Mouse (Mus musculus) kidney, adult 2 months (tissue): Measurements from ENCODE around the gene Mecr. TPM values are rescaled to one million over a fixed set of nuclear protein-coding genes. Genes with fewer than 3 reads are reported as not detected.

Experiments used
- DNase-seq: peaks from one replicate; pipeline ENCODE4 v3.0.0; 2021
- H3K27ac ChIP-seq: fragments of 200-500 bp; 2 replicates; pipeline ENCODE4 v1.5.1; 2012; ENCODE audit warnings: low read depth, low read length, control low read depth, inconsistent platforms; ENCODE audit not compliant: insufficient read depth
- H3K27me3 ChIP-seq: fragments of 200-500 bp; replicated peaks from 2 replicates; pipeline ENCODE4 v1.6.1; 2012; ENCODE audit warnings: mild to moderate bottlenecking, moderate library complexity, low read length, inconsistent platforms; ENCODE audit not compliant: control insufficient read depth, insufficient read depth
- H3K36me3 ChIP-seq: fragments of 200-500 bp; 2 replicates; pipeline ENCODE4 v1.6.1; 2012; ENCODE audit warnings: mild to moderate bottlenecking, moderate library complexity, low read length, inconsistent platforms; ENCODE audit not compliant: control insufficient read depth, insufficient read depth
- H3K4me1 ChIP-seq: fragments of 200-500 bp; 2 replicates; pipeline ENCODE4 v1.6.1; 2011; ENCODE audit warnings: low read length; ENCODE audit not compliant: control insufficient read depth, insufficient read depth
- H3K4me3 ChIP-seq: fragments of 200-500 bp; 2 replicates; pipeline ENCODE4 v1.5.1; 2011; ENCODE audit warnings: mild to moderate bottlenecking, low read depth, low read length, control low read depth; ENCODE audit not compliant: insufficient read depth
- CTCF ChIP-seq: fragments of 200-500 bp; conservative IDR thresholded peaks from 2 replicates; pipeline ENCODE4 v1.5.1; 2011; ENCODE audit warnings: low read depth, mild to moderate bottlenecking, control low read depth, low read length, moderate library complexity, mixed read lengths; ENCODE audit not compliant: insufficient read depth, insufficient read length
- POLR2A ChIP-seq: fragments of 200-500 bp; IDR thresholded peaks from one replicate; pipeline ENCODE4 v1.6.1; 2011; ENCODE audit warnings: low read depth, low read length, control low read depth
- WGBS: fragments of 180-500 bp; shearing (Covaris S2); methylation state at CpG from one replicate; pipeline ENCODE4 v1.1.7; 2018; 5-methylcytosine and 5-hydroxymethylcytosine counted together
- polyA plus RNA-seq: library from polyadenylated mRNA; depleted of rRNA; stranded (reverse); fragments of >200 nt; gene quantifications from 2 replicates; pipeline ENCODE4 v1.2.3, GENCODE M21; 2012

Gene Mecr
- polyA plus RNA-seq, 1 experiment = 64.5 TPM

DNA sequence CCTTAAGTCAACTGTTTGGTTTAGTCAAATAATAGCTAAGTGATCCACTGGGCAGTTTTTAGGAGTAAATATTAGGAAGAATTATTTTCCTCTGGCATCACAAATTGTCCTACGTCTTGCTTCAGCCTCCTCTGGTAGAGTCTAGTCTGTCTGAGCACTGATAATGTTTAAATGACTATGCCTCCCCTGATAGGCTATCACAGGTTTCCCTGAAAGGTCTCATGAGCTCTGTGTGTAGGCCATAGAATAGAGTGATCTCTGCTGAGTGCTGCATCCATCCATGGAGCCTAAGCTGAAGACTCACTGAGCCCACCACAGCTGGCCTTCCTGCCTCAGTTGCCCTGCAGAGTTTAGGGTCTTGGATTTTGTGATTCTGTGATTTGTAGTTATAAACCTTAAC, 45.3 kb downstream of the Mecr start:
- Histone ChIP-seq H3K27me3 (no peaks in the 10 kb centered on the region), H3K4me1 (peaks cover 38% of the 10 kb centered on the region), H3K36me3 (peaks cover 9% of the 10 kb centered on the region), H3K4me3 (no peak overlapping the region), H3K27ac (no peak overlapping the region)
- 53% methylated on average over 1 of the region's 1 CpGs for WGBS
- TF ChIP-seq POLR2A = no peak
- no peak for TF ChIP-seq CTCF
- no peak for DNase-seq

DNA sequence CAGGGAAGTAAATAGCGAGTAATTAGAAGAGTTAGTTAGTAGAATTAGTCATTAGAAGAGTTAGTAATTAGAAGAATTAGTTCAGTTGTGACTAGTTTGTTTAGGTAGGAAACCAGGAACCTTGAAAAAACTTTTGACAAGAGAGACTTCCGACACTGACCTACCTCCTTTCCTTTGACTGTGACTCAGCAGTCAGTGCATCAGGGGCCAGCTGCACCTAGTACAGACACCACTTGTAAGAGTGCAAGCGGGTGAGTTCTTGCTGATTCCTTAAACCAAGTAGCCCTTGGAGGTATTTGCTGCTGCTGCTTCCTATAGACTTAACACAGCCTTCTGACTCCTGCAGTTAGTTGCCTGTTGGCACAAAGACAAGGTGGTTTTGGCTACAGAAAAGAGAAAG, 47.4 kb downstream of the Mecr start:
- DNase-seq = no peak
- H3K36me3 ChIP-seq = peaks cover 13% of the 10 kb centered on the region
- H3K4me1 ChIP-seq = peaks cover 21% of the 10 kb centered on the region; the same call in 1 of the 2 replicates
- H3K27ac ChIP-seq = no peak overlapping the region
- no peak for TF ChIP-seq CTCF
- no peak for TF ChIP-seq POLR2A
- H3K4me3 ChIP-seq = no peak overlapping the region
- 70% methylated on average over 3 of the region's 3 CpGs for WGBS
- H3K27me3 ChIP-seq = no peaks in the 10 kb centered on the region

DNA sequence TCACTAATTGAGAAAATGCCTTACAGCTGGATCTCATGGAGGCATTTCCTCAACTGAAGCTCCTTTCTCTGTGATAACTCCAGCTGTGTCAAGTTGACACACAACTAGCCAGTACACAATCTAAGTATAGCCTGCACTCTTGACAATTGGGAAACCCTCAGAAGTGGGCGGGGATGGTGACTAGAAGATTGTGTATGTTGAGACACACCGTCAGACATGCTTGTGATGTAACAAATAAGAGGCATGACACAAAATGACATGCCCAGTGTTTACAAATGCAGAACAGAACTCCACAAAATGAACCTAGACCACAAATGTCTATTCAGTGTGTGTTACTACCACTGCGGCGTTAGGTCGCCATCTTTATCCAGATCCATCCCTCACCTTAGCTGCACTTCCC, 53.8 kb downstream of the Mecr start:
- H3K4me3 ChIP-seq = no peak overlapping the region
- H3K4me1 ChIP-seq = peaks cover 9% of the 10 kb centered on the region
- peaks cover 17% of the 10 kb centered on the region for H3K36me3 ChIP-seq
- H3K27me3 ChIP-seq = no peaks in the 10 kb centered on the region
- H3K27ac ChIP-seq = peak overlapping the region; percentile 80
- no peak for DNase-seq
- no peak for TF ChIP-seq CTCF
- TF ChIP-seq POLR2A = no peak
- WGBS = 97% methylated on average over 5 of the region's 5 CpGs

DNA sequence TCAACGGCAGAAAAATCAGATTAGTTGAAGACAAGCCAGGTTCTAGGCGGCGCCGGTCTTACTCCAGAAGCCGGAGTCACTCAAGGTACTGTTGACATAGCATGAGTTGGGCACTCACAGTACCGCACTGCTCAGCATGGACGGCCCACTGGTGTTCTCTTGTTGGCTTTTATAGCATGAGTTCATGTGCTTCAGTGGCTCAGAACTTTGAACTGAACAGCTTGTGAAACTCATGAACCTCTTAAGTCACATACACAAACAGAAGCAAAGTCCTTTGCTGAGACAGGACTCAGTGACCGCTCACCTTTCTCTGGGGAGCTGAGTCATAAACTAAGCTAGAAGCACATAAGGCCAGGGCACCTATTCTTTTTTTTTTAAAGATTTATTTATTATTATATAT, 54.5 kb downstream of the Mecr start:
- WGBS = 67% methylated on average over 8 of the region's 8 CpGs
- TF ChIP-seq POLR2A (no peak), CTCF (no peak)
- peak; percentile 89 for DNase-seq
- Histone ChIP-seq H3K27me3 (no peaks in the 10 kb centered on the region), H3K4me3 (no peak overlapping the region), H3K36me3 (peaks cover 13% of the 10 kb centered on the region), H3K27ac (peak overlapping the region; percentile 80), H3K4me1 (peaks cover 9% of the 10 kb centered on the region)

DNA sequence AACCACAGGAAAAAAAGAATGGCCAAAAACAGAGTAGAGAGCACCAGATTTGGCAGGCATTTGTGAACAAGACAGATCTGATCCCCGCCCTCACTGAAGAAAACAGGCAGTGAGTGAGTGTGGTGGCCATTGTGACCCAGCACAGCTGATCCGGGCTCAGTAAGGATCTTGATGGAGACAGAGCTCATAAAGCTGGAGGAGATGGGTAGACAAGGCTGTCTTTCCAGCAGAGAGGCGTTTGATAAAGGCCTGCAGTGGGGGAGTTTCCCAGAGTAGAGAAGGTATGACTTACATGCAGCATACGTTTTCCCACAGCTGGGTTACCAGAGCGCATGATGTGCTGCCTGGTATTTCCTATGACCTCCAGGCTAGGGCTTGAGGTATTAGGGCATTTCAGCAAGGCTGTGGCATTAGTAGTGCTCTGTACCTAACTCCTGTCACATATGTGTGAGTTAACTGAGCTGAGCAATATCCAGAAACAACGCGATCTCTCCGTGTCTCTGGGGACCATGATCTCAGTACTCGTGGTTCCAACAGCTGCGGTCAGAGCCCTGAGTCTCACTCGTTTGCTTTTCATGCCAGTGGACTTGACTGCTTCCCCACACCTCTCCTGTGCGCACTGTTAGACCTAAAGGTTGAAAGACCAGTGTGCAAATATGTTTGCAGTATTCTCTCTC, 55.4 kb downstream of the Mecr start:
- H3K4me1 ChIP-seq = peaks cover 9% of the 10 kb centered on the region
- TF ChIP-seq CTCF = no peak
- TF ChIP-seq POLR2A = no peak
- H3K36me3 ChIP-seq = peaks cover 11% of the 10 kb centered on the region
- no peak for DNase-seq
- H3K4me3 ChIP-seq = no peak overlapping the region
- H3K27me3 ChIP-seq = no peaks in the 10 kb centered on the region
- H3K27ac ChIP-seq = peak overlapping the region; percentile 56
- WGBS = 68% methylated on average over 12 of the region's 12 CpGs

DNA sequence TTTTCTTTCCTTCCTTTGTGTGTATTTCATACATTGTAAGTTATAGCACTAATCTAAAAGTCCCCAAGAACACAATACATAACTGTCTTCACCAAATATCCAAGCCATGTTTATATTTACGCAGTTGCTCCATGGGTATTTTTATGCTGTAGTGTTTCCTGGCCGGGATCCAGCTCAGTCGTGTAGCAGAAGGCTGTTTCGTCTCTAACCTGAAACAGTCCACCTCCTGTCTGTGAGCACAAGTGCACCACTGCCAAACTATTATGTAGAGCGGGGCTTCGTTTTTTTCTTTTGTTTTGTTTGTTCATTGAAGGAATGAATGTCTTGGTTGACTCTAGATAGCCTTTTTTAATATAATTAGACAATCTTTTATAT, 55.9 kb downstream of the Mecr start:
- no peak overlapping the region for H3K27ac ChIP-seq
- 53% methylated on average over 6 of the region's 6 CpGs for WGBS
- TF ChIP-seq CTCF = no peak
- TF ChIP-seq POLR2A = no peak

DNA sequence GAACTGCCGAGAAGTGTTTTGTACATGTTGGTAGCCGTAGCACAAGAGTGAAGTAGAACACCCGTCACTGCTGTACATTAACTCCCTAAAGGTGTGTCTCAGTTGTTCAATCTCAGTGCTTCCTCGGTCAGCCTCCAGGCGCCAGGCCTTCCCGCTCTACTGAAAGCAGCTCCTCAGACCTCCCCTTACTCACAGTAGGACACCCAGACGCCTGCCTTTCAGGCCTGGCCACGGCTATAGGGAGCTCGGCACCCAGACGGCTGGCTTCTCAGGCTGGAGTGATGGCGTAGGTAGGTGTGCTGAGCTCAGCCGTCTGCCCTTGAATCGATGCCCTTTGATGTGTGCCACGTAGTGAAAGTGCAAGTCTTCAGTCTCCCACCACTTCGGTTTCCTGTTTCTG, 57.8 kb downstream of the Mecr start:
- peaks cover 9% of the 10 kb centered on the region for H3K4me1 ChIP-seq
- no peak for DNase-seq
- H3K27me3 ChIP-seq = no peaks in the 10 kb centered on the region
- no peak overlapping the region for H3K27ac ChIP-seq
- 88% methylated on average over 15 of the region's 15 CpGs for WGBS
- peaks cover 6% of the 10 kb centered on the region for H3K36me3 ChIP-seq
- TF ChIP-seq CTCF (no peak), POLR2A (no peak)
- H3K4me3 ChIP-seq = no peak overlapping the region

More for the DNA sequence above, 55.9 kb downstream of the Mecr start:
- Histone ChIP-seq H3K4me1 (peaks cover 9% of the 10 kb centered on the region), H3K27me3 (no peaks in the 10 kb centered on the region), H3K4me3 (no peak overlapping the region), H3K36me3 (peaks cover 11% of the 10 kb centered on the region)
- no peak for DNase-seq
